Comparison of ENCODE assay signal across 28 mouse cellular contexts in the genomic region with DNA sequence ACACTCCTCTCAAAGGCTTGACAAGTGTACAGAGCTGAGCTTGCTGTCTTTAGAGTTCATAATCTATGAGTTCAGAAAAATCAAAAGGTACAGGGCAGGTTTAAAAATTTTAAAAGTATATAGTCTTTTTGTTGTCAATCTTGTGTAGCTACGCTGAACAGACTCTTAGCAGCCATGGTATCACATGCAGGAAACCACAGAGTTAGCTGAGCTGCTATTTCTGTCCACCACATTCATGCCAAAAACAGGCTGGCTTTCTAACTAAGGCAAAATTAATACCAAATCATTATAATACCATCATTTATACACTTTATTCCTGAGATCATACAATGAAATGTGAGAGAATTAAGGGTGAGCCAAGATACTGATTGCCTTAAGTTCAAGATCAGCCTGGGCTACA. TPM values are rescaled to one million over a fixed set of nuclear protein-coding genes. Genes with fewer than 3 reads are reported as not detected.
DNase-seq lines count a peak whose midpoint lies in the region; ATAC-seq and TF ChIP-seq lines count a peak whose summit lies in the region.
"Had no signal": no experiment of that assay in that cellular context is flagged by ENCODE, and none has a peak within 500 bp of the region (broad histone marks: within the 10 kb centered on the region; RNA-seq: fewer than 3 reads in every experiment).

No protein-coding gene starts in this region.

- no peak for TF ChIP-seq CTCF in heart, adult 2 months (IDR thresholded peaks at IDR 0.05)
- no peak for TF ChIP-seq CTCF in hindbrain, postnatal 0 days (IDR thresholded peaks at IDR 0.05; ENCODE audit: low read depth)

- H3K4me2 ChIP-seq in heart, embryonic 16.5 days (ENCODE audit: low read depth, low read length), result no peak overlapping the region
- H3K4me2 ChIP-seq in myocyte (ENCODE audit: low read depth), result peak overlapping the region; percentile 29
- no peak overlapping the region for H3K4me2 ChIP-seq in hindbrain, embryonic 12.5 days (replicated peaks)
- no peak overlapping the region for H3K4me2 ChIP-seq in hindbrain, postnatal 0 days (ENCODE audit: low read depth, low read length)
- H3K4me2 ChIP-seq: embryonic facial prominence, embryonic 13.5 days; forebrain, embryonic 15.5 days; heart, embryonic 11.5 days; hindbrain, embryonic 15.5 days; limb, embryonic 15.5 days; liver, embryonic 13.5 days; midbrain, embryonic 12.5 days had no signal

- no peak for DNase-seq in heart, adult 2 months
- peak; percentile 43 for DNase-seq in CD4-positive, CD25-positive, alpha-beta regulatory T cell, adult 2 months (ENCODE audit: low read depth, low spot score)
- peak; percentile 37 for DNase-seq in T-cell, adult 2 months (ENCODE audit: low spot score)
- DNase-seq in hindbrain, postnatal 0 days (ENCODE audit: low spot score), result no peak
- DNase-seq: adrenal gland, postnatal 14 days; cerebellum, postnatal 10 days; kidney, adult 8-10 months; kidney, postnatal 4 days; liver, embryonic 13.5 days; lung, adult 2 months; lung, postnatal 10 days; thymus, adult 2 months; thymus, postnatal 36 days had no signal

- intact Hi-C loops in heart, adult 2 months (cut with DNase I), result no loop called here

- no peak for TF ChIP-seq EP300 in heart, adult 2 months (IDR thresholded peaks at IDR 0.05; ENCODE audit: insufficient read depth, low read depth, low read length)

- H3ac ChIP-seq in myocyte (ENCODE audit: control insufficient read depth, insufficient read length), result no peak overlapping the region

- no peaks in the 10 kb centered on the region for H3K27me3 ChIP-seq in heart, embryonic 16.5 days (ENCODE audit: control insufficient read depth, insufficient read depth, low read length)
- H3K27me3 ChIP-seq in heart, adult 2 months (ENCODE audit: control insufficient read depth, insufficient read depth, low read length), result no peaks in the 10 kb centered on the region
- H3K27me3 ChIP-seq in myocyte (ENCODE audit: control insufficient read depth, insufficient read depth, insufficient read length), result no peaks in the 10 kb centered on the region
- no peaks in the 10 kb centered on the region for H3K27me3 ChIP-seq in hindbrain, embryonic 12.5 days
- no peaks in the 10 kb centered on the region for H3K27me3 ChIP-seq in hindbrain, postnatal 0 days (ENCODE audit: insufficient read depth, low read length)
- H3K27me3 ChIP-seq: embryonic facial prominence, embryonic 13.5 days; forebrain, embryonic 15.5 days; hindbrain, embryonic 15.5 days; limb, embryonic 15.5 days; liver, embryonic 13.5 days; midbrain, embryonic 12.5 days; Patski had no signal

- no peaks in the 10 kb centered on the region for H3K36me3 ChIP-seq in heart, embryonic 16.5 days (ENCODE audit: control insufficient read depth, insufficient read depth)
- no peaks in the 10 kb centered on the region; the same call in 1 of the 2 replicates for H3K36me3 ChIP-seq in heart, adult 2 months (ENCODE audit: control insufficient read depth, insufficient read depth, low read length)
- no peaks in the 10 kb centered on the region for H3K36me3 ChIP-seq in myocyte (ENCODE audit: control insufficient read depth, insufficient read depth)
- H3K36me3 ChIP-seq in hindbrain, embryonic 12.5 days, result no peaks in the 10 kb centered on the region
- H3K36me3 ChIP-seq in hindbrain, postnatal 0 days (ENCODE audit: insufficient read depth, low read length), result no peaks in the 10 kb centered on the region
- H3K36me3 ChIP-seq: embryonic facial prominence, embryonic 13.5 days; forebrain, embryonic 10.5 days; forebrain, embryonic 15.5 days; hindbrain, embryonic 15.5 days; limb, embryonic 10.5 days; limb, embryonic 15.5 days; liver, embryonic 13.5 days; midbrain, embryonic 12.5 days had no signal

- no peak overlapping the region for H3K4me3 ChIP-seq in heart, embryonic 16.5 days (ENCODE audit: low read length)
- H3K4me3 ChIP-seq in heart, adult 2 months, result no peak overlapping the region
- no peak overlapping the region for H3K4me3 ChIP-seq in myocyte
- no peak overlapping the region for H3K4me3 ChIP-seq in hindbrain, embryonic 12.5 days
- H3K4me3 ChIP-seq in hindbrain, postnatal 0 days (ENCODE audit: low read length), result no peak overlapping the region
- H3K4me3 ChIP-seq: embryonic facial prominence, embryonic 13.5 days; forebrain, embryonic 10.5 days; forebrain, embryonic 15.5 days; hindbrain, embryonic 15.5 days; limb, embryonic 10.5 days; limb, embryonic 15.5 days; liver, embryonic 13.5 days; midbrain, embryonic 12.5 days had no signal

- WGBS in heart, embryonic 16.5 days, result 73% methylated on average over 1 of the region's 1 CpGs
- 55% methylated on average over 1 of the region's 1 CpGs for WGBS in heart, adult 2 months
- WGBS in hindbrain, embryonic 12.5 days, result 92% methylated on average over 1 of the region's 1 CpGs
- WGBS in hindbrain, postnatal 0 days, result 89% methylated on average over 1 of the region's 1 CpGs

- peaks cover 16% of the 10 kb centered on the region for H3K4me1 ChIP-seq in heart, embryonic 16.5 days (ENCODE audit: control insufficient read depth, insufficient read depth, low read length)
- peaks cover 7% of the 10 kb centered on the region for H3K4me1 ChIP-seq in heart, adult 2 months (ENCODE audit: control insufficient read depth, insufficient read depth, low read length)
- no peaks in the 10 kb centered on the region for H3K4me1 ChIP-seq in hindbrain, embryonic 12.5 days
- no peaks in the 10 kb centered on the region for H3K4me1 ChIP-seq in hindbrain, postnatal 0 days (ENCODE audit: insufficient read depth, low read length)
- H3K4me1 ChIP-seq: hindbrain, embryonic 15.5 days; limb, embryonic 10.5 days; midbrain, embryonic 12.5 days had no signal

- ATAC-seq in heart, embryonic 16.5 days (replicated peaks; ENCODE audit: extremely low read depth, insufficient read depth, low FRiP score), result no peak
- ATAC-seq in hindbrain, embryonic 12.5 days (ENCODE audit: low FRiP score), result no peak
- ATAC-seq in hindbrain, postnatal 0 days, result no peak
- ATAC-seq: forebrain, embryonic 15.5 days; intestine, embryonic 16.5 days; Patski had no signal

- no peaks in the 10 kb centered on the region for H3K9me3 ChIP-seq in heart, embryonic 16.5 days (replicated peaks; ENCODE audit: control insufficient read depth, low read length)
- H3K9me3 ChIP-seq in hindbrain, embryonic 12.5 days (replicated peaks), result no peaks in the 10 kb centered on the region
- H3K9me3 ChIP-seq in hindbrain, postnatal 0 days (ENCODE audit: low read length), result no peaks in the 10 kb centered on the region
- H3K9me3 ChIP-seq: embryonic facial prominence, embryonic 13.5 days; forebrain, embryonic 10.5 days; forebrain, embryonic 15.5 days; hindbrain, embryonic 15.5 days; limb, embryonic 10.5 days; limb, embryonic 15.5 days; liver, embryonic 13.5 days; midbrain, embryonic 12.5 days had no signal

- peak overlapping the region; percentile 83; the same call in 1 of the 2 replicates for H3K27ac ChIP-seq in heart, embryonic 16.5 days (ENCODE audit: low read length)
- H3K27ac ChIP-seq in heart, adult 2 months, result no peak overlapping the region
- no peak overlapping the region for H3K27ac ChIP-seq in hindbrain, embryonic 12.5 days
- no peak overlapping the region for H3K27ac ChIP-seq in hindbrain, postnatal 0 days
- H3K27ac ChIP-seq: forebrain, embryonic 10.5 days; forebrain, embryonic 15.5 days; hindbrain, embryonic 15.5 days; kidney, postnatal 0 days; limb, embryonic 10.5 days; liver, embryonic 13.5 days; midbrain, embryonic 12.5 days; stomach, postnatal 0 days had no signal

- no peaks in the 10 kb centered on the region for H3K79me2 ChIP-seq in heart, adult 2 months (replicated peaks; ENCODE audit: control insufficient read depth, insufficient read depth, low read length)
- H3K79me2 ChIP-seq in myocyte (ENCODE audit: control insufficient read depth, insufficient read depth), result no peaks in the 10 kb centered on the region

- no peak for TF ChIP-seq POLR2A in heart, adult 2 months (IDR thresholded peaks at IDR 0.05; ENCODE audit: insufficient read depth, low read depth, low read length)
- no peak for TF ChIP-seq POLR2A in myocyte (IDR thresholded peaks at IDR 0.05; ENCODE audit: insufficient read length, low read depth)

- no peak overlapping the region for H3K9ac ChIP-seq in heart, embryonic 16.5 days (ENCODE audit: low read length)
- no peak overlapping the region for H3K9ac ChIP-seq in heart, adult 2 months (ENCODE audit: low read depth, low read length)
- no peak overlapping the region for H3K9ac ChIP-seq in hindbrain, embryonic 12.5 days
- no peak overlapping the region for H3K9ac ChIP-seq in hindbrain, postnatal 0 days (replicated peaks; ENCODE audit: low read length)
- H3K9ac ChIP-seq: embryonic facial prominence, embryonic 13.5 days; forebrain, embryonic 15.5 days; hindbrain, embryonic 15.5 days; limb, embryonic 15.5 days; liver, embryonic 13.5 days; midbrain, embryonic 12.5 days had no signal

TF ChIP-seq in myocyte, 11 proteins besides CTCF, POLR2A, EP300 and RAD21:
- TF ChIP-seq USF1 (IDR thresholded peaks at IDR 0.05; ENCODE audit: low read depth), result peak; percentile 32
- no peak for TF ChIP-seq E2F4 (IDR thresholded peaks at IDR 0.05; ENCODE audit: insufficient read depth)

RNA-seq across cellular contexts. Expression of gene Fam69a, which starts 40.4 kb away (rescaled TPM):
- 21.0 and 23.1 TPM in 2 replicates for polyA plus RNA-seq in heart, embryonic 16.5 days (2015; fragmentation: Nextera tagmentation; extraction: Ambion mirVana)
- 10 to 100 TPM; 12.9 to 13.1 TPM for total RNA-seq in heart, adult 2 months (2021)
- polyA plus RNA-seq in heart, adult 2 months (2012; rRNA removed), result 1.5 and 2.8 TPM in 2 replicates
- polyA plus RNA-seq in myocyte (2012; fragmentation: generic; extraction: Trizol), result 8.2 TPM
- 31.0 and 31.4 TPM in 2 replicates for polyA plus RNA-seq in hindbrain, embryonic 12.5 days (2016; fragmentation: Nextera tagmentation; extraction: Ambion mirVana)
- 16.4 and 28.8 TPM in 2 replicates for total RNA-seq in hindbrain, postnatal 0 days (2014; rRNA removed)
- 73.6 and 79.5 TPM in 2 replicates for polyA plus RNA-seq in hindbrain, postnatal 0 days (2015; fragmentation: Nextera tagmentation; extraction: Ambion mirVana)

RNA-seq across cellular contexts. Expression of gene Rpl5, which starts 46.2 kb away (rescaled TPM):
- 41.8 and 46.6 TPM in 2 replicates for polyA plus RNA-seq in heart, embryonic 16.5 days (2015; fragmentation: Nextera tagmentation; extraction: Ambion mirVana)
- total RNA-seq in heart, adult 2 months (2021), result 10 to 100 TPM; 29.2 to 31.4 TPM
- polyA plus RNA-seq in heart, adult 2 months (2012; rRNA removed), result 12.5 and 20.4 TPM in 2 replicates
- 207 TPM for polyA plus RNA-seq in myocyte (2012; fragmentation: generic; extraction: Trizol)
- polyA plus RNA-seq in hindbrain, embryonic 12.5 days (2016; fragmentation: Nextera tagmentation; extraction: Ambion mirVana), result 59.8 and 66.8 TPM in 2 replicates
- 78.0 and 106 TPM in 2 replicates for total RNA-seq in hindbrain, postnatal 0 days (2014; rRNA removed)
- 51.7 and 57.8 TPM in 2 replicates for polyA plus RNA-seq in hindbrain, postnatal 0 days (2015; fragmentation: Nextera tagmentation; extraction: Ambion mirVana)

Comparison
In these comparisons a context has a peak if more than half of its experiments do, and no peak if none do; other contexts are left out.
1. DNase-seq: peak in CD4-positive, CD25-positive, alpha-beta regulatory T cell, adult 2 months (single experiment) and T-cell, adult 2 months (single experiment); none in heart, adult 2 months (0 of 2) and hindbrain, postnatal 0 days (single experiment).